Mouse (Mus musculus): ENCODE measurements around the gene Gm21190.
"Not testable (repeated sequence)": the region's sequence is repeated elsewhere in the genome, so short reads cannot be mapped to it uniquely, and the experiment has no call there.

Gm21190 gene

DNA sequence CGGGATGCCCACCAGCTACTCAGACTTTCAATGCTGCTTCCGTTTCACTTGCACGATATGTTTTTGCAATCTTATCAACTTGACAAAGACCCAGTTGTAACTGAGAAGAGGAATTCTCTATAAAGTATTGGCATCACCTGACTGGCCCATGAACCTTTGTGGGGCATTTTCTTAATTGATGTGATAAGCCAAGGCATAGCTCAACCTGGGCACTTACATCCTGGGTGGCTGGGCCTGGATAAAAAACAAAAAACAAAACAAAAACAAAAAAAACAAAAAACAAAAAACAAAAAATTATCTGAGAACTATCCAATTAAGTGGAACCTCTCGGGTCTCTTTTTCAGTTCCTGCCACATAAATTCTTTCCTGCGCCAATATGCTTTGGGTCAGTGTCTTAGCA is 40.3 kb downstream of the Gm21190 start:
- DNase-seq: no peak

GRCm38 (mm10) chr5:15484616-15485015 is 44.4 kb downstream of the Gm21190 start:
- DNase-seq: not testable (repeated sequence)

DNA sequence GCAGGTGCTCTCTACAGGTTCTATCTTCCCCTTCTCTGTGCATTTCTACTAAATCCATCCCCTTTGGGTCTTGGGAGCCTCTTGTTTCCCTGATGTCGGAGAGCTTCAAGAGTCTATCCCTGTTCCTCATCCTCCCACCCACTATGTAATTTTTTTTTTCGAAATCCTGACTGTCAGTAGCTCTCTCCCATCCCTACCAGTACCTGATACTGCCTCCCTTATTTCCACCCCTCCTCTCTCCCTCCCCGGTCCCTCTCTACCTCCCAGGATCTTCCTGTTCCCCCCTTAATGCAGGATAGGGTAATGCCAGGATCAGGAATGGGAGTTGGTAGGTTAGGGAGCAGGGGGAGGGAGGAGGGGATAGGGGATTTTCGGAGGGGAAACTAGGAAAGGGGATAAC is 45.4 kb downstream of the Gm21190 start:
- not testable (repeated sequence) for DNase-seq

DNA sequence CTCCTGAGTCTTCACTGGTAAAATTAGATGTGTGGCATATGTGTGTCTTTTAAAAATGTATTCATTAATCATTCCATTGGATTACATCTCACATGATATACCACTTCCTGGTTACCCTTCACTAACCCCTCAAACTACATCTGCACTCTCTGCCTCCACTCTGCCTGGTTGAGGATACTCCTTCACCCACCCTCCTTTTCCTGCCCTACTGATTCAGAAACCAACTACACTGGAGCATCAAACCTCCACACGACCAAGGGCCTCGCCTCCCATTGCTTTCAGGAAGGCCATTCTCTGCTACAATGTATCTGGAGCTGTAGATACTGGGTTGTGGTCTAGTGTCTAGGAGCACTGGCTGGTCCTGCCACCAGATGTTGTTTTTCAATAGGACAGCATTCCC is 46.2 kb downstream of the Gm21190 start:
- DNase-seq: not testable (repeated sequence)

DNA sequence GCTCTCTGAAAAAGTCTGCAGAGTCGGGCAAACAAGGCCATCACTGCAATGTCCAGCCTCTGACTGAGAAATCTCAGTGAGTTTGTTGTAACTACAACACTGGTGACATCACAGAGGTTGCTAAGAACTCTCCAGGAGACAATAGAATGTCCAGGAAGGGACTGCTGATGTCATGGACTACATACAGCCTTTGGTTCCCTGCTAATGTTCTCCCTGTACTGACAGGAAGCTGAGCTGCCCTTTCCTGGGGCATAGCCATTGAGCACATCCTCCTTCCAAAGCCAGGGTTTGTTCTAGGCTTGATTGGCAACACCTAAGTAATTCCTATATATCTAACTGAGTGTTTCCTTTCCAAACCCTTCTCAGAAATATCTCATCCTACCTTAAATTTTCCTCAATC is 52.6 kb downstream of the Gm21190 start, which contains the start of gene Gm21149:
Gm21149 (minus strand) TSS at position 101 of the 400 bp plus-strand sequence.
- not testable (repeated sequence) for DNase-seq
